Comparison of ENCODE assay signal across 8 mouse cellular contexts in genomic region chr17:36257969-36258368, GRCm38 (mm10). TPM values are rescaled to one million over a fixed set of nuclear protein-coding genes. Genes with fewer than 3 reads are reported as not detected.
DNase-seq lines count a peak whose midpoint lies in the region; ATAC-seq and TF ChIP-seq lines count a peak whose summit lies in the region.

Gene Rpp21 (minus strand): TSS chr17:36258069.

- ATAC-seq in limb, embryonic 13.5 days (ENCODE audit: low FRiP score, low read depth): no peak

- H3K36me3 ChIP-seq in testis, adult 2 months (ENCODE audit: control insufficient read depth, insufficient read depth, low read length): no peaks in the 10 kb centered on the region
- H3K36me3 ChIP-seq in erythroblast, embryonic 14.5 days (ENCODE audit: control insufficient read depth): peaks cover 55% of the 10 kb centered on the region
- H3K36me3 ChIP-seq in limb, embryonic 13.5 days: peaks cover 50% of the 10 kb centered on the region
- H3K36me3 ChIP-seq in small intestine, adult 2 months (ENCODE audit: control insufficient read depth, insufficient read depth, low read length): peaks cover 30% of the 10 kb centered on the region

- intact Hi-C loops in heart, postnatal 25 days (cut with DNase I): loop anchor here (1.0 kb wide), 1 partner anchor 12 kb away; no protein-coding TSS in a partner anchor

- DNase-seq in testis, postnatal 10 days (ENCODE audit: low spot score): no peak
- DNase-seq in heart, postnatal 25 days (ENCODE audit: low spot score): no peak
- DNase-seq in thymus, adult 18-20 months: no peak
- DNase-seq in MN1 (ENCODE audit: low spot score): no peak

- H3K4me3 ChIP-seq in testis, adult 2 months (ENCODE audit: control insufficient read depth, low read depth, low read length): peak within 1 kb of the TSS; percentile 89
- H3K4me3 ChIP-seq in erythroblast, embryonic 14.5 days (replicated peaks): peak within 1 kb of the TSS; percentile 67
- peak within 1 kb of the TSS; percentile 78 for H3K4me3 ChIP-seq in limb, embryonic 13.5 days
- H3K4me3 ChIP-seq in small intestine, adult 2 months (ENCODE audit: low read depth, low read length): peak within 1 kb of the TSS; percentile 91

- no peak for TF ChIP-seq CTCF in testis, adult 2 months (IDR thresholded peaks at IDR 0.05; ENCODE audit: control insufficient read depth, insufficient read depth, insufficient replicate concordance, low read depth, low read length)
- no peak for TF ChIP-seq CTCF in small intestine, adult 2 months (IDR thresholded peaks at IDR 0.05; ENCODE audit: extremely low read depth, insufficient read length, insufficient replicate concordance, low read depth, low read length)

- H3K9ac ChIP-seq in limb, embryonic 13.5 days: peak within 1 kb of the TSS; percentile 80

- peaks cover 6% of the 10 kb centered on the region for H3K4me1 ChIP-seq in testis, adult 2 months (ENCODE audit: control insufficient read depth, insufficient read depth, low read length)
- peaks cover 18% of the 10 kb centered on the region for H3K4me1 ChIP-seq in erythroblast, embryonic 14.5 days (ENCODE audit: control insufficient read depth)
- peaks cover 6% of the 10 kb centered on the region for H3K4me1 ChIP-seq in limb, embryonic 13.5 days
- H3K4me1 ChIP-seq in small intestine, adult 2 months (ENCODE audit: control insufficient read depth, insufficient read depth, insufficient read length, low read length): peaks cover 9% of the 10 kb centered on the region

- H3K27ac ChIP-seq in testis, adult 2 months (ENCODE audit: control insufficient read depth, insufficient read depth, low read depth, low read length): peak within 1 kb of the TSS; percentile 50; the same call in 1 of the 2 replicates
- H3K27ac ChIP-seq in limb, embryonic 13.5 days: peak within 1 kb of the TSS; percentile 78
- peak within 1 kb of the TSS; percentile 66 for H3K27ac ChIP-seq in small intestine, adult 2 months (ENCODE audit: insufficient read depth, low read depth, low read length)

- peak within 1 kb of the TSS; percentile 63 for H3K4me2 ChIP-seq in limb, embryonic 13.5 days (replicated peaks)

- H3K27me3 ChIP-seq in testis, adult 2 months (ENCODE audit: control insufficient read depth, insufficient read depth, low read length): no peaks in the 10 kb centered on the region
- peaks cover 5% of the 10 kb centered on the region for H3K27me3 ChIP-seq in erythroblast, embryonic 14.5 days (ENCODE audit: control insufficient read depth)
- 0 out of 2 replicates have a peak, but pooled peaks cover 3% of the 10 kb centered on the region for H3K27me3 ChIP-seq in limb, embryonic 13.5 days
- H3K27me3 ChIP-seq in small intestine, adult 2 months (ENCODE audit: control insufficient read depth, insufficient read depth, low read length): no peaks in the 10 kb centered on the region; the same call in 1 of the 2 replicates

- TF ChIP-seq POLR2A in testis, adult 2 months (IDR thresholded peaks at IDR 0.05; ENCODE audit: control insufficient read depth, low read depth, low read length): no peak
- no peak for TF ChIP-seq POLR2A in small intestine, adult 2 months (IDR thresholded peaks at IDR 0.05; ENCODE audit: low read depth, low read length)

- WGBS in limb, embryonic 13.5 days: 48% methylated on average over 6 of the region's 6 CpGs
- 25% methylated on average over 6 of the region's 6 CpGs for WGBS in small intestine, adult 2 months

- no peaks in the 10 kb centered on the region for H3K9me3 ChIP-seq in erythroblast, embryonic 14.5 days (ENCODE audit: control insufficient read depth, low read length)
- no peaks in the 10 kb centered on the region for H3K9me3 ChIP-seq in limb, embryonic 13.5 days

RNA-seq across cellular contexts. Expression of gene Rpp21, which starts in this region (rescaled TPM):
- 82.5 and 90.8 TPM in 2 replicates for polyA plus RNA-seq in testis, adult 2 months (2012; rRNA removed)
- 13.4 and 19.7 TPM in 2 replicates for polyA plus RNA-seq in erythroblast, embryonic 14.5 days (2012)
- 10 to 100 TPM; 35.9 to 36.8 TPM for total RNA-seq in heart, postnatal 25 days (2021)
- polyA plus RNA-seq in limb, embryonic 13.5 days (2015; fragmentation: Nextera tagmentation; extraction: Ambion mirVana): 92.5 and 96.7 TPM in 2 replicates
- 70.7 and 129 TPM in 2 replicates for polyA plus RNA-seq in small intestine, adult 2 months (2012; rRNA removed)
